Mouse (Mus musculus) subcutaneous adipose tissue, adult 2 months (tissue): ENCODE results near the gene Gm6096. TPM values are rescaled to one million over a fixed set of nuclear protein-coding genes. Genes with fewer than 3 reads are reported as not detected.

Experiments
- polyA plus RNA-seq: library from polyadenylated mRNA; depleted of rRNA; stranded (reverse); fragments of >200 nt; gene quantifications from 2 replicates; pipeline ENCODE4 v1.2.3, GENCODE M21; 2012; ENCODE audit warnings: low replicate concordance; rRNA removed

Gene Gm6096
- polyA plus RNA-seq = not detected in 2 replicates

DNA sequence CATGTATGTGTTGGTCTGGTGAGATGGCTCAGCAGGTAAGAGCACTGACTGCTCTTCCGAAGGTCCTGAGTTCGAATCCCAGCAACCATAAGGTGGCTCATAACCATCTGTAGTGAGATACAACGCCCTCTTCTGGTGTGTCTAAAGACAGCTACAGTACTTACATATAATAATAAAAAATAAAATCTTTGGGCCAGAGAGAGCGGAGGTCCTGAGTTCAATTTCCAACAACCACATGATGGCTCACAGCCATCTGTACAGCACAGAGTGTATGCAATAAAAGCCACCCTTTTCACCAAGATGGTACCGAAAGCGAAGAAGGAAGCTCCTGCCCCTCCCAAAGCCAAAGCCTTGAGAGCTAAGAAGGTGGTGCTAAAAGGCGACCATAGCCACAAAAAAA lies at the start of gene Gm6096:
TSS of gene Gm6096 (plus strand) at position 301 of the 400 bp plus-strand sequence.

DNA sequence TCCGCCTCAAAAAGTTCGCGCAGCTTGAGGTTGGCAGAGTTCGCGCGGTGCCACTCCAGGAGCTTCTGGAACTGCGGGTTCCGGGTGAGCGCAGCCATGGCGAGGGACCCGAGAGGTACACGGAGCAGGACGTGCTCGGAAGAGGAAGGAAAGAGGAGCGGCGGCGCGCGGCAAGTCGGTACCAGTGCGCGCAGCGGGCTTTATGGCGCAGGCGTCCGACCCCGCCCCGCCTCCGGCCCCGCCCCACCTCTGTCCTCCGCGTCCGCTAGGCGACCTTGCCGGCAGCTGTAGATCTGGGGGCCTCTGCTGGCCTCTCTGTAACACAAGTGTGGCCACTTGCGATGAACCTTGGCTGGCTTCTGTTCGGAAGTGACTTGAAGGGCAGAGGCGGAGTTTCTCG lies 20.7 kb upstream of the Gm6096 start, which contains the start of gene Gpi1:
TSS of gene Gpi1 (minus strand) at position 221 of the 400 bp plus-strand sequence.

Other genes with a start within 250 kb of the Gm6096 start
- gene Scgb2b27, start 237.1 kb upstream of the Gm6096 start, polyA plus RNA-seq = not detected in 2 replicates
- not detected in 2 replicates for gene Scgb1b27, start 229.6 kb upstream of the Gm6096 start, polyA plus RNA-seq
- not detected in 2 replicates for gene Scgb1b30, start 155.6 kb upstream of the Gm6096 start, polyA plus RNA-seq
- 27.8 and 42.8 TPM in 2 replicates for gene Wtip, start 117.8 kb upstream of the Gm6096 start, polyA plus RNA-seq
- gene Uba2, start 81.4 kb upstream of the Gm6096 start, polyA plus RNA-seq = 52.8 and 63.0 TPM in 2 replicates
- gene Pdcd2l, start 54.4 kb upstream of the Gm6096 start, polyA plus RNA-seq = 21.2 and 27.0 TPM in 2 replicates
- 358 and 363 TPM in 2 replicates for gene Gpi1, start 20.7 kb upstream of the Gm6096 start, polyA plus RNA-seq
- 40.0 and 54.0 TPM in 2 replicates for gene 4931406P16Rik, start 62.5 kb downstream of the Gm6096 start, polyA plus RNA-seq
- 65.9 and 105 TPM in 2 replicates for gene Lsm14a, start 142.3 kb downstream of the Gm6096 start, polyA plus RNA-seq